In the genomic region with DNA sequence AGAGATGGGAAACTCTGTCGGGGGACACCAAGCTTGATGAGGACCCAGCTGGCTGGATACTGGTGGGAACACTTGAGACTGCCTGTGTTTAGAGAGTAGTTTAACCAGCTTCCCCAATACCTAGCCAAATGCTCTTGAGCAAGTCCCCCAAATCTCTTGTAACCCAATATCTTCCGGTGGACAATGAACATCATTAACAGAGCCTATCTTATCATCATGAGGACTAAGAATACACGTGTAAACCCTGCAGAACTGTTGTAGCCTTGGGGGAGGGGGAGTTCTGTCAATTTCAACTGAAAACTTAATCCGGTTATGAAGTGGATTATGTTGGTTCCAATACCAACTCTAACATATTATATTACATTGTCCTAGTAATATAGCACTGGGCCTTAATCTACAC, we compare ENCODE assay signal across 25 mouse cellular contexts. TPM values are rescaled to one million over a fixed set of nuclear protein-coding genes. Genes with fewer than 3 reads are reported as not detected.
DNase-seq lines count a peak whose midpoint lies in the region; ATAC-seq and TF ChIP-seq lines count a peak whose summit lies in the region.
"Had no signal": no experiment of that assay in that cellular context is flagged by ENCODE, and none has a peak within 500 bp of the region (broad histone marks: within the 10 kb centered on the region; RNA-seq: fewer than 3 reads in every experiment).

No protein-coding gene starts in this region.

- 0 out of 2 replicates have a peak, but pooled peaks have one; percentile 3 for TF ChIP-seq POLR2A in embryonic fibroblast, embryonic 13.5 days (IDR thresholded peaks at IDR 0.05; ENCODE audit: low read depth, low read length)

- no peak for TF ChIP-seq EP300 in lung, postnatal 0 days (IDR thresholded peaks at IDR 0.05)

- H3K4me1 ChIP-seq in liver, embryonic 11.5 days (replicated peaks; ENCODE audit: control insufficient read depth, insufficient read depth, low read length) = peaks cover 2% of the 10 kb centered on the region; the same call in 1 of the 2 replicates
- peaks cover 66% of the 10 kb centered on the region for H3K4me1 ChIP-seq in G1E (ENCODE audit: insufficient read depth, low read depth, low read length)
- peaks cover 5% of the 10 kb centered on the region for H3K4me1 ChIP-seq in embryonic fibroblast, embryonic 13.5 days (ENCODE audit: control insufficient read depth, insufficient read depth, low read length)
- H3K4me1 ChIP-seq in liver, embryonic 15.5 days (replicated peaks) = peaks cover 42% of the 10 kb centered on the region
- H3K4me1 ChIP-seq in lung, postnatal 0 days (ENCODE audit: insufficient read depth, low read depth, low read length) = no peaks in the 10 kb centered on the region
- peaks cover 10% of the 10 kb centered on the region; the same call in 1 of the 2 replicates for H3K4me1 ChIP-seq in hindbrain, embryonic 10.5 days (replicated peaks)

- no peak for DNase-seq in liver, embryonic 11.5 days (ENCODE audit: low spot score)
- DNase-seq in liver = no peak
- DNase-seq in G1E (ENCODE audit: low spot score) = no peak
- DNase-seq in lung, postnatal 0 days (ENCODE audit: low spot score) = no peak
- no peak for DNase-seq in hindbrain, embryonic 10.5 days (ENCODE audit: low spot score)
- DNase-seq in left cerebral cortex, adult 8-10 months (ENCODE audit: low spot score in 2 of 2) = no peak
- DNase-seq: adrenal gland, adult 2 months; adrenal gland, postnatal 14 days; cerebellum, adult 11 months; cerebellum, adult 2 months; cerebellum, adult 9-11 months; cerebellum, postnatal 25 days; gastrocnemius, postnatal 25 days; heart, adult 2 months had no signal

- peaks cover 6% of the 10 kb centered on the region; the same call in 1 of the 2 replicates for H3K36me3 ChIP-seq in liver, embryonic 11.5 days (ENCODE audit: control insufficient read depth, insufficient read depth, low read length)
- peaks cover 49% of the 10 kb centered on the region for H3K36me3 ChIP-seq in G1E (replicated peaks)
- peaks cover 27% of the 10 kb centered on the region for H3K36me3 ChIP-seq in liver, embryonic 15.5 days (replicated peaks)
- no peaks in the 10 kb centered on the region for H3K36me3 ChIP-seq in lung, postnatal 0 days (ENCODE audit: insufficient read depth, low read length)
- peaks cover 29% of the 10 kb centered on the region for H3K36me3 ChIP-seq in hindbrain, embryonic 10.5 days
- H3K36me3 ChIP-seq: forebrain, embryonic 15.5 days had no signal

- H3K4me2 ChIP-seq in liver, embryonic 11.5 days = peak overlapping the region; percentile 86; the same call in 1 of the 2 replicates
- peak overlapping the region; percentile 98 for H3K4me2 ChIP-seq in liver, embryonic 15.5 days
- H3K4me2 ChIP-seq in lung, postnatal 0 days (replicated peaks; ENCODE audit: low read depth, low read length) = no peak overlapping the region

- H3K27me3 ChIP-seq in liver, embryonic 11.5 days (replicated peaks; ENCODE audit: control insufficient read depth, insufficient read depth, low read length) = no peaks in the 10 kb centered on the region
- no peaks in the 10 kb centered on the region for H3K27me3 ChIP-seq in G1E (ENCODE audit: insufficient read depth, low read length)
- no peaks in the 10 kb centered on the region for H3K27me3 ChIP-seq in liver, embryonic 15.5 days
- H3K27me3 ChIP-seq in lung, postnatal 0 days (replicated peaks; ENCODE audit: insufficient read depth, low read length) = no peaks in the 10 kb centered on the region
- 0 out of 2 replicates have a peak, but pooled peaks cover 4% of the 10 kb centered on the region for H3K27me3 ChIP-seq in hindbrain, embryonic 10.5 days (ENCODE audit: insufficient read depth, poor library complexity, severe bottlenecking)
- H3K27me3 ChIP-seq: embryonic facial prominence, embryonic 12.5 days; embryonic facial prominence, embryonic 15.5 days; forebrain, embryonic 12.5 days; forebrain, embryonic 15.5 days; heart, embryonic 13.5 days had no signal

- no peak for TF ChIP-seq CTCF in G1E (IDR thresholded peaks at IDR 0.05; ENCODE audit: low read depth, low read length)
- no peak for TF ChIP-seq CTCF in embryonic fibroblast, embryonic 13.5 days (IDR thresholded peaks at IDR 0.05; ENCODE audit: borderline replicate concordance, insufficient read depth, low read length)
- TF ChIP-seq CTCF in lung, postnatal 0 days (IDR thresholded peaks at IDR 0.05) = no peak

- H3K9ac ChIP-seq in liver, embryonic 11.5 days (ENCODE audit: low read depth, low read length) = no peak overlapping the region
- H3K9ac ChIP-seq in liver, embryonic 15.5 days = no peak overlapping the region
- H3K9ac ChIP-seq in lung, postnatal 0 days (replicated peaks; ENCODE audit: low read depth) = no peak overlapping the region
- H3K9ac ChIP-seq: embryonic facial prominence, embryonic 12.5 days; embryonic facial prominence, embryonic 15.5 days; forebrain, embryonic 15.5 days had no signal

- 73% methylated on average over 4 of the region's 4 CpGs for WGBS in liver, embryonic 11.5 days
- WGBS in liver, embryonic 15.5 days (ENCODE audit: insufficient replicate concordance) = 57% methylated on average over 4 of the region's 4 CpGs
- WGBS in lung, postnatal 0 days = 85% methylated on average over 4 of the region's 4 CpGs
- 91% methylated on average over 4 of the region's 4 CpGs for WGBS in hindbrain, embryonic 10.5 days

- no peak for ATAC-seq in liver, embryonic 11.5 days (replicated peaks; ENCODE audit: low FRiP score)
- no peak for ATAC-seq in G1E (ENCODE audit: extremely low read depth, insufficient number of reproducible peaks, low FRiP score, poor library complexity, severe bottlenecking)
- ATAC-seq in liver, embryonic 15.5 days (ENCODE audit: insufficient read depth) = no peak
- ATAC-seq in lung, postnatal 0 days = no peak
- ATAC-seq: CD4-positive, CD25-positive, alpha-beta regulatory T cell, adult 4 months; forebrain, embryonic 15.5 days; hindbrain, embryonic 16.5 days had no signal

- H3K4me3 ChIP-seq in liver, embryonic 11.5 days (ENCODE audit: low read depth, low read length) = peak overlapping the region; percentile 84; the same call in 1 of the 2 replicates
- peak overlapping the region; percentile 99; the same call in 1 of the 2 replicates for H3K4me3 ChIP-seq in G1E (ENCODE audit: low read depth, low read length)
- H3K4me3 ChIP-seq in embryonic fibroblast, embryonic 13.5 days (ENCODE audit: insufficient read depth, low read length) = no peak overlapping the region
- H3K4me3 ChIP-seq in liver, embryonic 15.5 days (replicated peaks) = no peak overlapping the region
- H3K4me3 ChIP-seq in lung, postnatal 0 days (ENCODE audit: low read depth, low read length) = no peak overlapping the region
- no peak overlapping the region for H3K4me3 ChIP-seq in hindbrain, embryonic 10.5 days

- H3K9me3 ChIP-seq in liver, embryonic 11.5 days (ENCODE audit: control insufficient read depth, low read length) = no peaks in the 10 kb centered on the region
- H3K9me3 ChIP-seq in G1E (replicated peaks) = no peaks in the 10 kb centered on the region
- H3K9me3 ChIP-seq in liver, embryonic 15.5 days (replicated peaks) = no peaks in the 10 kb centered on the region
- no peaks in the 10 kb centered on the region for H3K9me3 ChIP-seq in lung, postnatal 0 days (ENCODE audit: low read length)
- no peaks in the 10 kb centered on the region for H3K9me3 ChIP-seq in hindbrain, embryonic 10.5 days
- H3K9me3 ChIP-seq: embryonic facial prominence, embryonic 12.5 days; embryonic facial prominence, embryonic 15.5 days; forebrain, embryonic 12.5 days; forebrain, embryonic 15.5 days; heart, embryonic 10.5 days; heart, embryonic 13.5 days; hindbrain, embryonic 13.5 days had no signal

- no peak overlapping the region for H3K27ac ChIP-seq in liver, embryonic 11.5 days (ENCODE audit: low read depth, low read length)
- no peak overlapping the region for H3K27ac ChIP-seq in embryonic fibroblast, embryonic 13.5 days (ENCODE audit: insufficient read depth, low read length)
- H3K27ac ChIP-seq in liver, embryonic 15.5 days (replicated peaks) = no peak overlapping the region
- no peak overlapping the region for H3K27ac ChIP-seq in lung, postnatal 0 days (ENCODE audit: low read length)
- no peak overlapping the region for H3K27ac ChIP-seq in hindbrain, embryonic 10.5 days
- H3K27ac ChIP-seq: embryonic facial prominence, embryonic 12.5 days; embryonic facial prominence, embryonic 15.5 days; forebrain, embryonic 12.5 days; forebrain, embryonic 15.5 days; heart, adult 2 months; heart, embryonic 13.5 days; hindbrain, embryonic 13.5 days had no signal

RNA-seq across cellular contexts. Expression of gene Rexo2, which starts 1.6 kb away (rescaled TPM):
- 173 TPM in 2 replicates for polyA plus RNA-seq in liver, embryonic 11.5 days (2014; fragmentation: Nextera tagmentation; extraction: Ambion mirVana)
- total RNA-seq in G1E (2014; fragmentation: Nextera tagmentation) (259 and 329 TPM in 2 replicates), G1E (2017) (278 and 280 TPM in 2 replicates)
- 226 and 248 TPM in 2 replicates for polyA plus RNA-seq in G1E (2012)
- polyA plus RNA-seq in embryonic fibroblast, embryonic 13.5 days (2011; ENCODE audit: insufficient read length, low read depth, missing spikeins) = 239 and 250 TPM in 2 replicates
- 84.1 and 90.9 TPM in 2 replicates for polyA plus RNA-seq in liver, embryonic 15.5 days (2015; fragmentation: Nextera tagmentation; extraction: Ambion mirVana)
- polyA plus RNA-seq in lung, postnatal 0 days (2015; fragmentation: Nextera tagmentation; extraction: Ambion mirVana) = 119 and 120 TPM in 2 replicates
- polyA plus RNA-seq in hindbrain, embryonic 10.5 days (2016; fragmentation: Nextera tagmentation; extraction: Ambion mirVana) = 99.2 and 112 TPM in 2 replicates
- 10 to 100 TPM; 86.2 to 97.6 (median 91.0) TPM for total RNA-seq in left cerebral cortex, adult 8-10 months (2022)

RNA-seq across cellular contexts. Expression of gene Rbm7, which starts 16.3 kb away (rescaled TPM):
- polyA plus RNA-seq in liver, embryonic 11.5 days (2014; fragmentation: Nextera tagmentation; extraction: Ambion mirVana) = 110 and 121 TPM in 2 replicates
- total RNA-seq in G1E (2014; fragmentation: Nextera tagmentation) = 115 and 118 TPM in 2 replicates
- total RNA-seq in G1E (2017) = 154 and 155 TPM in 2 replicates
- 42.1 and 58.6 TPM in 2 replicates for polyA plus RNA-seq in G1E (2012)
- polyA plus RNA-seq in embryonic fibroblast, embryonic 13.5 days (2011; ENCODE audit: insufficient read length, low read depth, missing spikeins) = 65.5 and 68.6 TPM in 2 replicates
- polyA plus RNA-seq in liver, embryonic 15.5 days (2015; fragmentation: Nextera tagmentation; extraction: Ambion mirVana) = 52.5 and 54.0 TPM in 2 replicates
- polyA plus RNA-seq in lung, postnatal 0 days (2015; fragmentation: Nextera tagmentation; extraction: Ambion mirVana) = 101 and 104 TPM in 2 replicates
- 101 and 110 TPM in 2 replicates for polyA plus RNA-seq in hindbrain, embryonic 10.5 days (2016; fragmentation: Nextera tagmentation; extraction: Ambion mirVana)
- total RNA-seq in left cerebral cortex, adult 8-10 months (2022) = 10 to 100 TPM; 36.4 to 40.3 (median 37.3) TPM

RNA-seq across cellular contexts. Expression of gene Gm5617, which starts 16.4 kb away (rescaled TPM):
- polyA plus RNA-seq in liver, embryonic 11.5 days (2014; fragmentation: Nextera tagmentation; extraction: Ambion mirVana) = 22.0 and 29.8 TPM in 2 replicates
- total RNA-seq in G1E (2014; fragmentation: Nextera tagmentation) = 90.9 and 98.0 TPM in 2 replicates
- 39.2 and 44.0 TPM in 2 replicates for total RNA-seq in G1E (2017)
- 94.6 and 96.1 TPM in 2 replicates for polyA plus RNA-seq in G1E (2012)
- polyA plus RNA-seq in embryonic fibroblast, embryonic 13.5 days (2011; ENCODE audit: insufficient read length, low read depth, missing spikeins) = 5.8 and 7.8 TPM in 2 replicates
- polyA plus RNA-seq in liver, embryonic 15.5 days (2015; fragmentation: Nextera tagmentation; extraction: Ambion mirVana) = 14.4 and 17.3 TPM in 2 replicates
- polyA plus RNA-seq in lung, postnatal 0 days (2015; fragmentation: Nextera tagmentation; extraction: Ambion mirVana) = 48.9 and 52.2 TPM in 2 replicates
- 31.2 and 41.3 TPM in 2 replicates for polyA plus RNA-seq in hindbrain, embryonic 10.5 days (2016; fragmentation: Nextera tagmentation; extraction: Ambion mirVana)
- 10 to 100 TPM in 2 of 4 experiments, 1 to 10 TPM in 2; 7.9 to 14.0 (median 10.8) TPM for total RNA-seq in left cerebral cortex, adult 8-10 months (2022)

Comparison
In these comparisons a context has a peak if more than half of its experiments do, and no peak if none do; other contexts are left out.
1. H3K4me3 ChIP-seq: peak in liver, embryonic 11.5 days (single experiment) and G1E (single experiment); none in embryonic fibroblast, embryonic 13.5 days (single experiment), liver, embryonic 15.5 days (single experiment), lung, postnatal 0 days (single experiment) and hindbrain, embryonic 10.5 days (single experiment).